Mouse (Mus musculus) forebrain, embryonic 13.5 days (tissue): ENCODE results near the gene Col4a6. TPM values are rescaled to one million over a fixed set of nuclear protein-coding genes. Genes with fewer than 3 reads are reported as not detected.

ENCODE experiments used
- ATAC-seq: fragments of 200-750 bp; cut with Nextera tagmentation; 2 replicates; pipeline ENCODE4 v1.8.0; 2017
- H3K27ac ChIP-seq: fragments of 300-500 bp; sonication (generic); 2 replicates; pipeline ENCODE4 v1.5.1; 2015; ENCODE audit warnings: inconsistent platforms, mild to moderate bottlenecking, moderate library complexity
- H3K27me3 ChIP-seq: fragments of 300-500 bp; sonication (generic); 2 replicates; pipeline ENCODE4 v1.6.1; 2015; ENCODE audit warnings: mild to moderate bottlenecking, inconsistent platforms
- H3K36me3 ChIP-seq: fragments of 300-500 bp; sonication (generic); 2 replicates; pipeline ENCODE4 v1.6.1; 2015; ENCODE audit warnings: mild to moderate bottlenecking, inconsistent platforms; ENCODE audit not compliant: poor library complexity, severe bottlenecking
- H3K4me1 ChIP-seq: fragments of 300-500 bp; sonication (generic); 2 replicates; pipeline ENCODE4 v1.6.1; 2015; ENCODE audit warnings: inconsistent platforms
- H3K4me2 ChIP-seq: fragments of 300-500 bp; sonication (generic); 2 replicates; pipeline ENCODE4 v1.6.1; 2015; ENCODE audit warnings: inconsistent platforms, mild to moderate bottlenecking, moderate library complexity
- H3K4me3 ChIP-seq: fragments of 300-500 bp; sonication (generic); 2 replicates; pipeline ENCODE4 v1.5.1; 2015; ENCODE audit warnings: mild to moderate bottlenecking, inconsistent platforms
- H3K9ac ChIP-seq: fragments of 300-500 bp; sonication (generic); 2 replicates; pipeline ENCODE4 v1.6.1; 2015; ENCODE audit warnings: mild to moderate bottlenecking, inconsistent platforms
- H3K9me3 ChIP-seq: fragments of 300-500 bp; sonication (generic); replicated peaks from 2 replicates; pipeline ENCODE4 v1.6.1; 2016; ENCODE audit warnings: inconsistent platforms
- WGBS: fragments of 180-500 bp; shearing (Covaris S2); methylation state at CpG from one replicate; pipeline ENCODE4 v1.1.7; 2015; 5-methylcytosine and 5-hydroxymethylcytosine counted together
- polyA plus RNA-seq: library from polyadenylated mRNA; unstranded; fragments of >200 nt; fragmentation: Nextera tagmentation; extraction: Ambion mirVana; gene quantifications from 2 replicates; pipeline ENCODE4 v1.2.1, GENCODE M21; 2015

The Col4a6 gene
- 0.92 and 1.2 TPM in 2 replicates for polyA plus RNA-seq

GRCm38 (mm10) chrX:141473470-141474302 lies at the start of gene Col4a6:
TSS of gene Col4a6 (minus strand) at chrX:141474076.
- WGBS, result 14% methylated on average over 16 of the region's 16 CpGs
- no peak within 1 kb of the TSS for H3K27ac ChIP-seq
- peak within 1 kb of the TSS; percentile 16; the same call in 1 of the 2 replicates for H3K9ac ChIP-seq
- peak within 1 kb of the TSS; percentile 63 for H3K4me2 ChIP-seq
- H3K4me3 ChIP-seq, result peak within 1 kb of the TSS; percentile 44
- no peaks in the 10 kb centered on the region for H3K9me3 ChIP-seq
- peaks cover 18% of the 10 kb centered on the region; the same call in 1 of the 2 replicates for H3K27me3 ChIP-seq
- no peaks in the 10 kb centered on the region for H3K4me1 ChIP-seq
- peak; percentile 73; the same call in 1 of the 2 replicates for ATAC-seq
- H3K36me3 ChIP-seq, result no peaks in the 10 kb centered on the region

- 93% methylated on average over 1 of the region's 1 CpGs for WGBS
Measured at GRCm38 (mm10) chrX:141503125-141503524, 29.2 kb upstream of the Col4a6 start.

GRCm38 (mm10) chrX:141494545-141494944 lies 20.7 kb upstream of the Col4a6 start:
- Histone ChIP-seq H3K9me3 (no peaks in the 10 kb centered on the region), H3K36me3 (no peaks in the 10 kb centered on the region), H3K9ac (no peak overlapping the region), H3K27me3 (no peaks in the 10 kb centered on the region; the same call in 1 of the 2 replicates), H3K27ac (no peak overlapping the region), H3K4me3 (no peak overlapping the region), H3K4me2 (no peak overlapping the region), H3K4me1 (no peaks in the 10 kb centered on the region)
- WGBS, result 78% methylated on average over 4 of the region's 4 CpGs
- no peak for ATAC-seq

More at GRCm38 (mm10) chrX:141503125-141503524, 29.2 kb upstream of the Col4a6 start:
- ATAC-seq, result no peak
- H3K9me3 ChIP-seq, result no peaks in the 10 kb centered on the region
- H3K4me1 ChIP-seq, result no peaks in the 10 kb centered on the region
- H3K9ac ChIP-seq, result no peak overlapping the region
- H3K4me2 ChIP-seq, result no peak overlapping the region
- H3K4me3 ChIP-seq, result no peak overlapping the region
- H3K27me3 ChIP-seq, result 0 out of 2 replicates have a peak, but pooled peaks cover 2% of the 10 kb centered on the region
- H3K36me3 ChIP-seq, result no peaks in the 10 kb centered on the region
- H3K27ac ChIP-seq, result no peak overlapping the region

- no peak overlapping the region; the same call in 1 of the 2 replicates for H3K27ac ChIP-seq
- peak overlapping the region; percentile 63 for H3K4me2 ChIP-seq
- H3K27me3 ChIP-seq, result peaks cover 18% of the 10 kb centered on the region; the same call in 1 of the 2 replicates
- peak overlapping the region; percentile 53 for H3K9ac ChIP-seq
- H3K36me3 ChIP-seq, result no peaks in the 10 kb centered on the region
- H3K4me3 ChIP-seq, result peak overlapping the region; percentile 44
- whole genome bisulfite sequencing, result 19% methylated on average over 14 of the region's 14 CpGs
- no peaks in the 10 kb centered on the region for H3K4me1 ChIP-seq
- H3K9me3 ChIP-seq, result no peaks in the 10 kb centered on the region
- peak; percentile 76 for ATAC-seq
Measured at GRCm38 (mm10) chrX:141475566-141476327, 1.9 kb upstream of the Col4a6 start.

- H3K9me3 ChIP-seq, result no peaks in the 10 kb centered on the region
- peak within 1 kb of the TSS; percentile 63 for H3K4me2 ChIP-seq
- ATAC-seq, result peak; percentile 93
- peak within 1 kb of the TSS; percentile 44 for H3K4me3 ChIP-seq
- no peak within 1 kb of the TSS; the same call in 1 of the 2 replicates for H3K27ac ChIP-seq
- H3K9ac ChIP-seq, result peak within 1 kb of the TSS; percentile 53
- no peaks in the 10 kb centered on the region for H3K4me1 ChIP-seq
- H3K36me3 ChIP-seq, result no peaks in the 10 kb centered on the region
- 5% methylated on average over 13 of the region's 13 CpGs for WGBS
- peaks cover 18% of the 10 kb centered on the region; the same call in 1 of the 2 replicates for H3K27me3 ChIP-seq
Measured at GRCm38 (mm10) chrX:141475110-141475509, 1.2 kb upstream of the Col4a6 start, which contains the start of gene Col4a5. TSS of gene Col4a5 (plus strand) at chrX:141475385.

GRCm38 (mm10) chrX:141447936-141448335 lies 25.9 kb downstream of the Col4a6 start:
- no peak for ATAC-seq
- Histone ChIP-seq H3K27me3 (peaks cover 6% of the 10 kb centered on the region; the same call in 1 of the 2 replicates), H3K27ac (no peak overlapping the region), H3K4me1 (no peaks in the 10 kb centered on the region), H3K36me3 (no peaks in the 10 kb centered on the region), H3K4me3 (no peak overlapping the region), H3K9me3 (no peaks in the 10 kb centered on the region), H3K4me2 (no peak overlapping the region), H3K9ac (no peak overlapping the region)
- WGBS, result 86% methylated on average over 1 of the region's 1 CpGs

- H3K4me2 ChIP-seq, result no peak overlapping the region
- WGBS, result 62% methylated on average over 2 of the region's 2 CpGs
- no peak overlapping the region for H3K9ac ChIP-seq
- H3K9me3 ChIP-seq, result no peaks in the 10 kb centered on the region
- no peak for ATAC-seq
- no peaks in the 10 kb centered on the region for H3K36me3 ChIP-seq
- H3K4me3 ChIP-seq, result no peak overlapping the region
- no peak overlapping the region for H3K27ac ChIP-seq
- H3K27me3 ChIP-seq, result no peaks in the 10 kb centered on the region; the same call in 1 of the 2 replicates
- no peaks in the 10 kb centered on the region for H3K4me1 ChIP-seq
Measured at GRCm38 (mm10) chrX:141439423-141439822, 34.5 kb downstream of the Col4a6 start.

GRCm38 (mm10) chrX:141436780-141437179 lies 37.1 kb downstream of the Col4a6 start:
- no peak overlapping the region for H3K9ac ChIP-seq
- H3K9me3 ChIP-seq, result no peaks in the 10 kb centered on the region
- no peaks in the 10 kb centered on the region; the same call in 1 of the 2 replicates for H3K27me3 ChIP-seq
- H3K4me1 ChIP-seq, result no peaks in the 10 kb centered on the region
- no peak overlapping the region for H3K27ac ChIP-seq
- no peak overlapping the region for H3K4me3 ChIP-seq
- H3K36me3 ChIP-seq, result no peaks in the 10 kb centered on the region
- no peak for ATAC-seq
- 93% methylated on average over 6 of the region's 6 CpGs for WGBS
- no peak overlapping the region for H3K4me2 ChIP-seq

- no peaks in the 10 kb centered on the region for H3K36me3 ChIP-seq
- no peaks in the 10 kb centered on the region for H3K9me3 ChIP-seq
- H3K27ac ChIP-seq, result no peak overlapping the region
- no peak overlapping the region for H3K9ac ChIP-seq
- no peaks in the 10 kb centered on the region for H3K27me3 ChIP-seq
- ATAC-seq, result no peak
- H3K4me1 ChIP-seq, result no peaks in the 10 kb centered on the region
- WGBS, result 62% methylated on average over 2 of the region's 2 CpGs
- H3K4me3 ChIP-seq, result no peak overlapping the region
- H3K4me2 ChIP-seq, result no peak overlapping the region
Measured at GRCm38 (mm10) chrX:141415318-141415717, 58.6 kb downstream of the Col4a6 start.

- H3K36me3 ChIP-seq, result no peaks in the 10 kb centered on the region
- no peak overlapping the region for H3K4me3 ChIP-seq
- no peak overlapping the region for H3K9ac ChIP-seq
- H3K4me2 ChIP-seq, result no peak overlapping the region
- H3K27me3 ChIP-seq, result no peaks in the 10 kb centered on the region
- no peak for ATAC-seq
- no peaks in the 10 kb centered on the region for H3K4me1 ChIP-seq
- no peak overlapping the region for H3K27ac ChIP-seq
- H3K9me3 ChIP-seq, result no peaks in the 10 kb centered on the region
- WGBS, result 83% methylated on average over 3 of the region's 3 CpGs
Measured at GRCm38 (mm10) chrX:141396243-141396642, 77.6 kb downstream of the Col4a6 start.

- H3K36me3 ChIP-seq, result no peaks in the 10 kb centered on the region
- H3K9ac ChIP-seq, result no peak overlapping the region
- peak; percentile 73 for ATAC-seq
- no peak overlapping the region for H3K4me3 ChIP-seq
- no peaks in the 10 kb centered on the region for H3K9me3 ChIP-seq
- no peak overlapping the region for H3K4me2 ChIP-seq
- 0 out of 2 replicates have a peak, but pooled peaks cover 3% of the 10 kb centered on the region for H3K4me1 ChIP-seq
- no peaks in the 10 kb centered on the region for H3K27me3 ChIP-seq
- 33% methylated on average over 3 of the region's 3 CpGs for WGBS
- no peak overlapping the region for H3K27ac ChIP-seq
Measured at GRCm38 (mm10) chrX:141385399-141386105, 88.3 kb downstream of the Col4a6 start.
